Mouse (Mus musculus) megakaryocyte, embryonic 14.5 days (primary cell): ENCODE data around the gene 1110057P08Rik.

Source experiments
- FLI1 ChIP-seq: IDR thresholded peaks from 2 replicates; pipeline ENCODE4 v1.6.1; 2012; ENCODE audit warnings: low read length, inconsistent platforms, mixed read lengths
- GATA1 ChIP-seq: IDR thresholded peaks from 3 replicates; pipeline ENCODE4 v1.6.1; 2012; ENCODE audit warnings: mixed read lengths, low read length, inconsistent platforms, borderline replicate concordance

- TF ChIP-seq GATA1 (no peak), FLI1 (no peak)
Measured at GRCm38 (mm10) chr16:89188621-89189020, 14.1 kb downstream of the 1110057P08Rik start.
